Mouse (Mus musculus) E14TG2a.4 (cell line): ENCODE data around the gene Dnaaf2.
"Not testable (repeated sequence)": the region's sequence is repeated elsewhere in the genome, so short reads cannot be mapped to it uniquely, and the experiment has no call there.

Experiments
- H3K27me3 ChIP-seq: 2 replicates; pipeline ENCODE4 v1.6.1; 2014; ENCODE audit warnings: low read length, control low read depth; ENCODE audit not compliant: insufficient read depth
- H3K36me3 ChIP-seq: 2 replicates; pipeline ENCODE4 v1.6.1; 2014; ENCODE audit warnings: low read length, control low read depth; ENCODE audit not compliant: insufficient read depth
- H3K4me1 ChIP-seq: replicated peaks from 2 replicates; pipeline ENCODE4 v1.6.1; 2014; ENCODE audit warnings: low read depth, low read length, control low read depth
- H3K4me3 ChIP-seq: replicated peaks from 2 replicates; pipeline ENCODE4 v1.5.1; 2014; ENCODE audit warnings: mild to moderate bottlenecking, low read length
- H3K9me3 ChIP-seq: 2 replicates; pipeline ENCODE4 v1.6.1; 2014; ENCODE audit warnings: low read length, control low read depth
- CTCF ChIP-seq: conservative IDR thresholded peaks from 2 replicates; pipeline ENCODE4 v1.5.1; 2014; ENCODE audit warnings: low read length
- NANOG ChIP-seq: IDR thresholded peaks from 2 replicates; pipeline ENCODE4 v1.6.1; 2014; ENCODE audit warnings: borderline replicate concordance, low read length, mixed read lengths
- POU5F1 ChIP-seq: IDR thresholded peaks from 2 replicates; pipeline ENCODE4 v1.6.1; 2014; ENCODE audit warnings: low read length, borderline replicate concordance

Gene Dnaaf2

DNA sequence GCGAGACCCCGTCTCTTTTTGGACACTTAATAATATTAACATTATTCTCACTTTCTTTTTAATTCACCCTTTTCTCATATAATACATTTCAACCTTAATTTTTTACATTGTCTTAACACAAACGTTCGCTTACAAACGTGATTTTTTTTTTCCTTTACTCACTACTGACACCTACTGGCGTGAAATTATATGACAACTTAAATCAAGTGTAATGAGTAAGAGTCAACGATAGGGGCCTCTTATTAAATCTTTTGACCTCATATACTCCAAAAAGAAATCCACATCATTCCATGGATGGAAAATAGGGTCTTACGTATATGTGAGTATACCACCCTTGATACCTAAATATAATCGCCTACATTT lies 38.7 kb downstream of the Dnaaf2 start:
- Histone ChIP-seq H3K4me3 (peak overlapping the region; percentile 67), H3K27me3 (no peaks in the 10 kb centered on the region), H3K4me1 (peaks cover 30% of the 10 kb centered on the region), H3K36me3 (peaks cover 33% of the 10 kb centered on the region), H3K9me3 (no peaks in the 10 kb centered on the region)
- TF ChIP-seq POU5F1 (no peak), NANOG (no peak), CTCF (peak; percentile 92)

DNA sequence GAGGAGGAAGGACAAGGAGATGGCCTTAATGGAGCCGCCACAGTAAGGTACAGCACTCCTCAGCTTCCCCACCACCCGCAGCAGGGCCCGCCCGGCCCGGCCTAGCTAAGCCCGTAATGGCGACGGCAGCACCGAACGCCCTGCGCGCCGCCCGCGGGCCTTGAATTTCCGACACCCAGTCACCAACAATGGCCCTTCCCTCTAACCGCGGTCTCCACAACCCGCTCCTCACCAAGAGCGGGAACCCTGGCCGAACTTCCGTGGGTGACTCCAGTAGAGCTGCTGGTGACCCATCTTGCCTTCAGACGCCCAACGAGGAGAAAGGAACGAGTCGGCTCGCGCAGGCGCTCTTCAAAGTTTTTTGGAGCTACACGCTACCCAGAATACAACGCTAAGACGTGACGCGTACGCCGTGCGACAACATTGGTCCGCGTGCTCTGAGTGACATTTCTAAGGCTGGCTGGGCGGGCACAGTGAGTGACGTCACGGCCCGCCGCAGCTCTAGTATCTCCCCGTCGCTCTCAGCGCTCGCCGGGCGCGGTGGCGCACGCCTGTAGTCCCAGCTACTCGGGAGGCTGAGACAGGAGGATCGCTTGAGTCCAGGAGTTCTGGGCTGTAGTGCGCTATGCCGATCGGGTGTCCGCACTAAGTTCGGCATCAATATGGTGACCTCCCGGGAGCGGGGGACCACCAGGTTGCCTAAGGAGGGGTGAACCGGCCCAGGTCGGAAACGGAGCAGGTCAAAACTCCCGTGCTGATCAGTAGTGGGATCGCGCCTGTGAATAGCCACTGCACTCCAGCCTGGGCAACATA lies 39.3 kb downstream of the Dnaaf2 start, which contains the start of gene Rps29:
Gene Rps29, minus strand, starts transcription at position 422 of the 813 bp plus-strand sequence.
- Histone ChIP-seq H3K4me1 (peaks cover 27% of the 10 kb centered on the region), H3K4me3 (peak within 1 kb of the TSS; percentile 89), H3K36me3 (peaks cover 33% of the 10 kb centered on the region)
- H3K9me3 ChIP-seq, H3K27me3 ChIP-seq: not testable (repeated sequence)

DNA sequence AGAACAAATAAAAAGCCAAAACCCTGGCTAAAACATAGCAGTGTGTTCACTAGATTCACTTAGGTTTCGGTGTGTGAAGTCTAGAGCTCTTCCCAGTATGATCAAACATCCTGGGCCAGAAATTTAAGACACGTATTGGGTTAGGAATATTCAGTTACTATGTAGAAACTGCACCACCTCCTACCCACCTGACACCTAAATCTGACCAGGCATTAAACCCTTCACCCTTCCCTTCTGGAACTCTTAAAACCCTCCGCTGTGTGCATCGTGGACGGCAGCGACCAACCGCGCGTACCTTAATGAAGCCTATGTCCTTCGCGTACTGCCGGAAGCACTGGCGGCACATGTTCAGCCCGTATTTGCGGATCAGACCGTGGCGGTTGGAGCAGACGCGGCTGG lies 39.9 kb downstream of the Dnaaf2 start:
- TF ChIP-seq POU5F1 = no peak
- no peak for TF ChIP-seq NANOG
- no peak for TF ChIP-seq CTCF
- Histone ChIP-seq H3K4me3 (peak overlapping the region; percentile 89), H3K9me3 (no peaks in the 10 kb centered on the region), H3K36me3 (peaks cover 33% of the 10 kb centered on the region), H3K4me1 (peaks cover 24% of the 10 kb centered on the region), H3K27me3 (no peaks in the 10 kb centered on the region)

DNA sequence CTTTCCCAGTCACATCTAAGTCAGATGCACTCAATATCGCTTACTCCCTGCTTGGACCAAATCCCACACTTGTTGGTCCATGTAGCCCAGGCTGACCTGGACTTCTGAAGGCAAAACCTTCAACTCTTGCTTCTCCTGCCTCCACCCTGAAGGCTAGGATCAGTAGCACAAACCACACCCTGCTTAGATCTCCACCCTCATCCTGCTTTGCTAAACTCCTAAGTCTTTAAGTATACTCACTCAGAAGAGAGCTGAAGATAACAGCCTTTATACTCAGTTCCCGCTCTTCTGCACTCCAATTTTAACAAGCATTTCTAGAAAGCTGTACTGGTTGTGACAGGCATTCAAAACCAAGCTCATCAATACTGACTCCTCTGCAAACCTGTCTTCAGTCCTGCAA lies 41.1 kb downstream of the Dnaaf2 start:
- Histone ChIP-seq H3K36me3 (peaks cover 33% of the 10 kb centered on the region), H3K27me3 (no peaks in the 10 kb centered on the region)
- TF ChIP-seq NANOG (no peak), CTCF (no peak), POU5F1 (no peak)

DNA sequence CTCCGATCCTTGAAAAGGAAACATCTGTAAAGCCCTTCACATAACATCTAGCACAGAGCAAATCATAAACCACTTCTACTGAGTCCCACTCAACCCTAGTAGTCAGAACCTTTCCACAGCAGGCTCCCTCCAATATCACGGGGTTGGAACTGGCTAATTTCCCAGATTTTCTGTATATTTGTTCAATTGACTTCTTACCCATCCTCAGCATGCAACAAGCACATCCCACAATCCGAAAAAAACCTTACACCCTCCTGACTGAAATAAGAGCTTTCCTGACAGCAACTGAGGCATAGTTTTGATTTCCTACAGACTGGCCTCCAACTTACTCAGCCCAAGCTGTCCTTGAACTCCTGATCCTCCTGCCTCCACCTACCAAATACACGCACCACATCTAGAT lies 41.8 kb downstream of the Dnaaf2 start:
- Histone ChIP-seq H3K9me3 (no peaks in the 10 kb centered on the region), H3K36me3 (peaks cover 33% of the 10 kb centered on the region), H3K27me3 (no peaks in the 10 kb centered on the region), H3K4me1 (peaks cover 21% of the 10 kb centered on the region), H3K4me3 (peak overlapping the region; percentile 89; the same call in 1 of the 2 replicates)
- TF ChIP-seq NANOG (no peak), POU5F1 (no peak), CTCF (no peak)

More for the DNA sequence above, 41.1 kb downstream of the Dnaaf2 start:
- H3K4me1 ChIP-seq = peaks cover 21% of the 10 kb centered on the region
- H3K9me3 ChIP-seq = no peaks in the 10 kb centered on the region
- peak overlapping the region; percentile 89 for H3K4me3 ChIP-seq

DNA sequence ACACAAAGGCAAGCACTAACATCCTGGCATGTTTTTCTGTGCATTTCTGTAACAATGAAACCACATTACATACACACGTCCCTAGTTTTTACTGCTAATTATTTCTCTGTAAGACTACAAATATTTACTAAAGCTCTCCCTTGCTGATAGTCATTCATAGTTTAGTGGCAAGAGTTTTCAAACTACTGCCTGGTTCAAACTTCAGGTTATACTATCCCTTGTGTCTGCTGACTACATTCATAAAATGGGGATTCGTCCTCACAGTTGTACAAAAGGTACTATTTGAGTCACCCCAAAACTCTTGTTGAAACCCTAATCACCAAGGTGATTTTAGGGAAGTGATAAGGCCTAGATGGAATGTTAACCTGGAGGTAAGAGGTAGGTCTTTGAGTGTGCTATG lies 42.3 kb downstream of the Dnaaf2 start:
- peaks cover 33% of the 10 kb centered on the region for H3K36me3 ChIP-seq
- no peaks in the 10 kb centered on the region for H3K27me3 ChIP-seq
- no peak for TF ChIP-seq CTCF
- TF ChIP-seq POU5F1 = no peak
- TF ChIP-seq NANOG = no peak
- no peak overlapping the region for H3K4me3 ChIP-seq
- peaks cover 21% of the 10 kb centered on the region for H3K4me1 ChIP-seq
- no peaks in the 10 kb centered on the region for H3K9me3 ChIP-seq

DNA sequence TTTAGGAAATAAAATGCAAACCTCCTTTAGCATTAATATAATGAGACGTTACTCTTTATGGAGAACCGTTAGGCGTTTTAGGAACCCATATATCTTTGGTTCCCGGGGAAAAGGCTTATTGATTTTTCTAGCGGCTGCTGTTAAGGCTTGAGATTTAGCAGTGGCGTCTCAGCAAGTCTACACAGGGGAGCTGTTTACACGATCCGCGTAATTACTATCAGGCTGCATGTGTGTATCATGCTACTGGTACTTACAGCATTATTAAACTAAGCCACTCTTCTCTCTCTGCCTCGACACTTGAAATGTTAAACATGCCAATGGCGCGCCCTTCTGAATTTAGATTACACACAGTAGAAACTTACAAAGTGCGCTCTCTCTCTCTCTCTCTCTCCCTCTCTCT lies 48.2 kb downstream of the Dnaaf2 start:
- Histone ChIP-seq H3K27me3 (no peaks in the 10 kb centered on the region), H3K4me3 (no peak overlapping the region), H3K36me3 (no peaks in the 10 kb centered on the region), H3K4me1 (peaks cover 5% of the 10 kb centered on the region), H3K9me3 (no peaks in the 10 kb centered on the region)
- no peak for TF ChIP-seq NANOG

DNA sequence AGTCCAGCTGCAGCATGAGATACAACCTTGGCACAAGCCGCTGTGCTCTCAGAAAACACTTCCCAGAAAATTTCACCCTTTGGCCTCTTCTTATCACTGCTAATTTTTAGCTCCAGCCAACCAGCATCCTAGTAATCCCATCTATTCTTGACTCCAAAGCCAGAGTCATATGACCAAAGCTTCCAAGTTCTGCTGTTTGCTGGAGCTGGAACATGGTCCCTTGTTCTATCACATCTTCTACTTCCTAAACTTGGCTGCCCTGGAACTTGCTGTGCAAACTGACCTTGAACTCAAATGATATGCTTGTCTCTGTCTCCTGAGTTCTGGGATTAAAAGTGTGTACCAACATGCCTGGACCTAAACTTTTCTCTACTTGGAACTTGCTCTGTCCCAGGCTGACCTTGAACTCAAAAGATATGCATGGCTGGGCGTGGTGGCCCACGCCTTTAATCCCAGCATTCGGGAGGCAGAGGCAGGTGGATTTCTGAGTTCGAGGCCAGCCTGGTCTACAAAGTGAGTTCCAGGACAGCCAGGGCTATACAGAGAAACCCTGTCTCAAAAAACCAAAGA lies 51.0 kb downstream of the Dnaaf2 start:
- Histone ChIP-seq H3K4me3 (no peak overlapping the region), H3K36me3 (no peaks in the 10 kb centered on the region), H3K4me1 (peaks cover 12% of the 10 kb centered on the region), H3K27me3 (no peaks in the 10 kb centered on the region), H3K9me3 (no peaks in the 10 kb centered on the region)
- TF ChIP-seq POU5F1 (no peak), NANOG (no peak), CTCF (no peak)

DNA sequence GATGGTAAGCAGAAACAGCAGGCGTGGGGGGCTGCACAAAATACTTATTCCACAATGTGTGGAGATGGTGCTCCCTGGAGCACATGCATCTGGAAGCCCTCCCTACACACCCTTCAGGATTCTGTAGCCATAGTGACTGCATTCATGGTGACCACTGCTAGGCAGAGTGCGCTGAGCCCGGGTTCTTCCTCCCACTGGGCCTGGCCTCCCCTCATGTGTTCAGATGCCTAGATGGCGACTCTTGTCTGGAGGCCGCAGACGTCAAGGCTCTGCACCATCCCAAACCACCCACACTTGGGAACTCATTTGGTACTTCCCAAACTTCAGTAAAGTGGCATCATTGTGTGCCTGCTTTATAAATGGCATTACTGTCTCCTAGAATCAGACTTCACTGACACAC lies 54.8 kb downstream of the Dnaaf2 start:
- Histone ChIP-seq H3K4me1 (peaks cover 15% of the 10 kb centered on the region), H3K9me3 (no peaks in the 10 kb centered on the region), H3K36me3 (no peaks in the 10 kb centered on the region), H3K27me3 (no peaks in the 10 kb centered on the region), H3K4me3 (no peak overlapping the region)
- TF ChIP-seq CTCF = no peak
